Mouse (Mus musculus) testis, adult 2 months (tissue): Measurements from ENCODE around the gene Mllt11. TPM values are rescaled to one million over a fixed set of nuclear protein-coding genes. Genes with fewer than 3 reads are reported as not detected.

Experiments
- H3K27ac ChIP-seq: fragments of 200-500 bp; 2 replicates; pipeline ENCODE4 v1.5.1; 2012; ENCODE audit warnings: low read depth, low read length; ENCODE audit not compliant: control insufficient read depth, insufficient read depth
- H3K27me3 ChIP-seq: fragments of 200-500 bp; 2 replicates; pipeline ENCODE4 v1.6.1; 2012; ENCODE audit warnings: mild to moderate bottlenecking, low read length, moderate library complexity; ENCODE audit not compliant: control insufficient read depth, insufficient read depth
- H3K36me3 ChIP-seq: fragments of 200-500 bp; 2 replicates; pipeline ENCODE4 v1.6.1; 2012; ENCODE audit warnings: mild to moderate bottlenecking, low read length; ENCODE audit not compliant: control insufficient read depth, insufficient read depth
- H3K4me1 ChIP-seq: fragments of 200-500 bp; 2 replicates; pipeline ENCODE4 v1.6.1; 2012; ENCODE audit warnings: low read length; ENCODE audit not compliant: control insufficient read depth, insufficient read depth
- H3K4me3 ChIP-seq: fragments of 200-500 bp; 2 replicates; pipeline ENCODE4 v1.5.1; 2012; ENCODE audit warnings: low read depth, mild to moderate bottlenecking, low read length, moderate library complexity, mixed read lengths; ENCODE audit not compliant: control insufficient read depth
- CTCF ChIP-seq: fragments of 200-500 bp; IDR thresholded peaks from 2 replicates; pipeline ENCODE4 v1.5.1; 2012; ENCODE audit warnings: low read depth, mild to moderate bottlenecking, inconsistent platforms, low read length, moderate library complexity; ENCODE audit not compliant: control insufficient read depth, insufficient read depth, insufficient replicate concordance
- POLR2A ChIP-seq: fragments of 200-500 bp; IDR thresholded peaks from 2 replicates; pipeline ENCODE4 v1.6.1; 2012; ENCODE audit warnings: low read depth, mild to moderate bottlenecking, inconsistent platforms, low read length, moderate library complexity; ENCODE audit not compliant: control insufficient read depth
- polyA plus RNA-seq: library from polyadenylated mRNA; depleted of rRNA; stranded (reverse); fragments of >200 nt; gene quantifications from 2 replicates; pipeline ENCODE4 v1.2.3, GENCODE M21; 2012

Gene Mllt11
- polyA plus RNA-seq, 1 experiment: 839 TPM

DNA sequence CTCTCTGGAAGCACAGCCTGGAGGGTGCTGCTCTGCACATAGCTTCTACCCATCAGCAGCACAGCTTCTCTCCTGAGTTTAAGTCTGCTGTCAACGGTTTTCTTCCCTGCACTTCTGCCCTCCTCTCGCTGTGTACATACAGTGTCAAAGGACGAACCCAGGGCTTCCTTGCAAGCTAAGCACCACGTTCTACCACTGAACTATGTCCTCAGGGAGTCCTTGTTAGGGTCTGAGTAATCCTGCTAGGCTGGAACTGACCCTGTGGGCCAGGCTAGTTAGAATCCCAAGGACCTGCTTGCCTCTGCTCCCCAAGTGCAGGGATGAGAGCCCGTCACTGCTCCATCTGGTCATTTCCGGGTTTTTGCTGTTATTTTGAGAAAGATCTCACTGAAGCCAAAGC lies 45.1 kb downstream of the Mllt11 start:
- Histone ChIP-seq H3K4me3 (no peak overlapping the region), H3K36me3 (peaks cover 13% of the 10 kb centered on the region)
- no peak for TF ChIP-seq CTCF
- TF ChIP-seq POLR2A: no peak

DNA sequence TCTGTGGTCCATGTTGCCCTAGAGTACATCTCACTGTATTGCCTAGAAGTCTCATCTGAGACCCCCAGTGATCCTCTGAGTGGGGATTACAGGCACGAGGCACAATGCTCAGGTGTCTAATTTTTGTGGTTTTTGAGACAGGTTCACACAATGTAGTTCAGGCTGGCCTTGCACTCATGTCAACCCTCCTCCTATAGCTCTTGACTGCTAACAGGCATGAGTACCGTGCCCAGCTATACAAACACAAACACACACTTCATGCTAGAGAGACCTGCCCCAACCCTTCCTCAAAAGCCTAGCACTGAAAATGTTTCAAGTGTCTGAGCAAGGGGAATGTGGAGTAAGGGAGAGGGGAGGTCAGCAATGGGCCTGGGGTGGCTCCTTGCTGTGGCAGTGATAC lies 45.9 kb downstream of the Mllt11 start:
- no peaks in the 10 kb centered on the region; the same call in 1 of the 2 replicates for H3K4me1 ChIP-seq
- no peak overlapping the region for H3K4me3 ChIP-seq
- H3K27ac ChIP-seq: no peak overlapping the region
- peaks cover 13% of the 10 kb centered on the region for H3K36me3 ChIP-seq
- H3K27me3 ChIP-seq: no peaks in the 10 kb centered on the region
- no peak for TF ChIP-seq POLR2A
- no peak for TF ChIP-seq CTCF

More for the DNA sequence above, 45.1 kb downstream of the Mllt11 start:
- H3K27me3 ChIP-seq: no peaks in the 10 kb centered on the region
- H3K27ac ChIP-seq: no peak overlapping the region
- no peaks in the 10 kb centered on the region for H3K4me1 ChIP-seq

- Histone ChIP-seq H3K36me3 (peaks cover 13% of the 10 kb centered on the region), H3K27me3 (no peaks in the 10 kb centered on the region), H3K27ac (0 out of 2 replicates have a peak overlapping the region, but pooled peaks have one; percentile 32), H3K4me1 (no peaks in the 10 kb centered on the region; the same call in none of the 2 replicates), H3K4me3 (no peak overlapping the region)
- TF ChIP-seq POLR2A: no peak
- no peak for TF ChIP-seq CTCF
Observed at GRCm38 (mm10) chr3:95184796-95185577, 47.0 kb downstream of the Mllt11 start.

- Histone ChIP-seq H3K4me3 (no peak overlapping the region), H3K4me1 (no peaks in the 10 kb centered on the region; the same call in none of the 2 replicates), H3K27ac (peak overlapping the region; percentile 49), H3K27me3 (no peaks in the 10 kb centered on the region), H3K36me3 (peaks cover 4% of the 10 kb centered on the region)
- TF ChIP-seq CTCF (no peak), POLR2A (no peak)
Observed at GRCm38 (mm10) chr3:95181841-95182240, 50.1 kb downstream of the Mllt11 start.

DNA sequence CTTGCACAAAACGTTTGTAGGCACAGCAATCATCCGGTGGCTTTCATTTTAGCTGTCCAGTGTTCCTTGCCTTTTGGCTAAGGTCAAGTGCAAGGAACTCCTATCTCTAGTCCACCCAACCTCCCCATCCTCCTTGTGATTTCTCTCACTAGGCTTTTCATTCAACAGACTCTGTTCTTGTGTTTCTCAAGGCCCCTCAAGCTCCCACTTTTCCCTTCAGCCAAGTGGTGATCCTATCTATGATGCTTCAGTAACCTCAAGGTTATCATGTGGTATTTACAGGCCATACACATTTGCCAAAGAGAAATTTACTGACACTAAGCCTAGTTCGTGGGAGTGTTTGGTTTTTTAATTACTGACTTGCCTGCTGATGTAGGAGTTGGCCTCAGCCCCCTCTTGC lies 52.1 kb downstream of the Mllt11 start:
- TF ChIP-seq POLR2A (no peak), CTCF (no peak)
- Histone ChIP-seq H3K36me3 (peaks cover 1% of the 10 kb centered on the region; the same call in 1 of the 2 replicates), H3K4me1 (no peaks in the 10 kb centered on the region; the same call in none of the 2 replicates), H3K27me3 (no peaks in the 10 kb centered on the region), H3K4me3 (no peak overlapping the region), H3K27ac (peak overlapping the region; percentile 75)

GRCm38 (mm10) chr3:95178948-95179347 lies 53.0 kb downstream of the Mllt11 start:
- no peak for TF ChIP-seq CTCF
- no peak for TF ChIP-seq POLR2A
- no peaks in the 10 kb centered on the region for H3K27me3 ChIP-seq
- H3K36me3 ChIP-seq: no peaks in the 10 kb centered on the region

GRCm38 (mm10) chr3:95177583-95177982 lies 54.4 kb downstream of the Mllt11 start:
- Histone ChIP-seq H3K27ac (0 out of 2 replicates have a peak overlapping the region, but pooled peaks have one; percentile 31), H3K4me1 (peaks cover 11% of the 10 kb centered on the region), H3K27me3 (no peaks in the 10 kb centered on the region; the same call in 1 of the 2 replicates), H3K4me3 (no peak overlapping the region), H3K36me3 (no peaks in the 10 kb centered on the region)
- no peak for TF ChIP-seq CTCF
- no peak for TF ChIP-seq POLR2A

More at GRCm38 (mm10) chr3:95178948-95179347, 53.0 kb downstream of the Mllt11 start:
- Histone ChIP-seq H3K4me3 (no peak overlapping the region), H3K27ac (peak overlapping the region; percentile 9), H3K4me1 (peaks cover 3% of the 10 kb centered on the region)
